Mouse (Mus musculus): ENCODE measurements around the gene Gm6993.

Gm6993 gene

GRCm38 (mm10) chr12:31271361-31272011, 30.9 kb downstream of the Gm6993 start:
- peak; percentile 45 for DNase-seq (ENCODE audit: low spot score)

DNA sequence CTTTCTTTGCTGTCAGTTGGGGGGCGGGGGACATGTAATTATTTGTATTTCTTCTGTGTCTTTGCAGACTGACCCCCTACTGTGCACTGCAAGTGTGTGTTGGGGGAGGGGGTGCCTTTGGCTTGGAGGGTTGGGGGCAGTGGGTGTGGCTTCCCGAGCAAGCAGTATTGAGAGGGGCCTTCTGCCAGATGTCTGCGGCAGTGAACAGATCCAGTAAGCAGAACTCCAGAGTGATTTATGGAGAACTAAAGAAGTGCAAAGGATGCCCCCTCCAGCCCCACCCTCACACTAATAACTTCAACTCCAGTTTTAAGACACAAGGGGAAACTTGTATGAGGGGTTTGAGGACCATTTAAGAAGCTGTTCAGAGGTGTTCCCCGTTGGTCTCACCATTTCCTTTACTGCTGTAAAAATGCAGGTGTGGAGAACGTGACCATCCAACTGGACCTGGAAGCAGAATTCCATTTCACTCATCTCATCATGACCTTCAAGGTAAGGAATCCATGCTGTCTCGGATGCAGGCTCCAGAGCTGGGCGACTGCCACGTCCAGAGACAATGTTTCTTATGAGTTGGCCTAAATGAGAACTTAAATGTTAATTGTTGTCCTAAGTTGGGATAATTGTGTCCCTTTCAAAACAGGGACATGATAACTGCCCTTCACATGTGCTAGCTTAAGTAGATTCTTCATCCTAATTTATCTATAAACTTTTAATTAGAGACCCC, 31.6 kb downstream of the Gm6993 start:
- no peak for DNase-seq (ENCODE audit: low spot score)

GRCm38 (mm10) chr12:31272846-31273245, 32.3 kb downstream of the Gm6993 start:
- DNase-seq (ENCODE audit: low spot score), result no peak

- no peak for DNase-seq (ENCODE audit: low spot score)
Measured at GRCm38 (mm10) chr12:31273646-31274045, 33.1 kb downstream of the Gm6993 start.

DNA sequence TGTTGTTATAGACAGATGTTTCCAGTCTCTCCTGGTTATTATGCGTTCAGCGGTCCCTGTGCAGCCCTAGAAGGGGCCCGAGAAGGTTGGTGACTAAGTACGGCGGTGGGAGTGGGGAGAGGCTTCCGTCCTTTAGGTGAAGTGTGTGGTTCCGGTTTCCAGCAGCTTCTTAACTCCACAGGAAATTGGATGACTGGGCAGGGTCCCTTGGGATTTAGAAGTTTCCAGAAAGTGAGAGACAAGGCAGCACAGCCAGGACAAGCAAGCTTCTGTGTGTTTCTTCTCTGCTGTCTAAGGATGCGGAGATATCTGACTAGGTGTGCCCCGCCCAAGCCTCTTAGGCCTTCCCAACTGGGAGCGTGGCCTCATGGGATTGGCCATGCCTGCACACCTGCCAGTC, 34.8 kb downstream of the Gm6993 start:
- DNase-seq (ENCODE audit: low spot score), result no peak

DNA sequence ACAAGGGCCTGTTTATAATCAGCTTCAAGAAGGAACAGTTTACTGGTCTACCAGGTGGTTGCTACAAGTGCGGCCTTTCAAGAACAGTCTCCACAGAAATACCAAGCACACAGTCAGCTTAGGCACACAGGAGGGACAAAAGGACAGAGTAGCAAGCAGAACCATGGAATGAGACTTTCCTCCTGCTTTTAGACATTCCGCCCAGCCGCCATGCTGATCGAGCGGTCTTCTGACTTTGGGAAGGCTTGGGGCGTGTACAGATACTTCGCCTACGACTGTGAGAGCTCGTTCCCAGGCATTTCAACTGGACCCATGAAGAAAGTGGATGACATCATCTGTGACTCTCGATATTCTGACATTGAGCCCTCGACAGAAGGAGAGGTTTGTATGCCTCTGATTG, 37.7 kb downstream of the Gm6993 start:
- DNase-seq (ENCODE audit: low spot score), result no peak

GRCm38 (mm10) chr12:31280318-31280717, 39.7 kb downstream of the Gm6993 start:
- no peak for DNase-seq (ENCODE audit: low spot score)

- no peak for DNase-seq (ENCODE audit: low spot score)
Measured at GRCm38 (mm10) chr12:31281100-31281591, 40.6 kb downstream of the Gm6993 start.

DNA sequence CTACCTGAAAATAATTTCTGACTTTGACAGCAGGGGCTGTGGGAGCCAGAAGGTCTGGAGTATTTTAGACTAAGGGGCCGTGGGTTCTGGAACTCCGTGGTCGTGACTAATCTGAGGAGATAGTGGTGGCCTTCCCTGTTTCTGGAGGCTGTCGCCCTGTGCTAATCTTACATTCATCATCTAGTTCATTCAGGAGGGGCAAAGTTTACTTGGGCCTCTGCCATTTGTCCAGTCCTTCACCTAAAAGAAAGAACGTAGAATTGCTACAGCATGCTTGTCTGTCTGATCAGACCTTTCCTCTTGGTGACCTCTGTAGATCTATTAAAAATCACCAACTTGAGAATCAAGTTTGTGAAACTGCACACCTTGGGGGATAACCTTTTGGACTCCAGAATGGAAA, 41.7 kb downstream of the Gm6993 start:
- no peak for DNase-seq (ENCODE audit: low spot score)

GRCm38 (mm10) chr12:31283131-31283530, 42.6 kb downstream of the Gm6993 start:
- no peak for DNase-seq (ENCODE audit: low spot score)

- DNase-seq (ENCODE audit: low spot score), result no peak
Measured at GRCm38 (mm10) chr12:31283617-31284136, 43.1 kb downstream of the Gm6993 start.

DNA sequence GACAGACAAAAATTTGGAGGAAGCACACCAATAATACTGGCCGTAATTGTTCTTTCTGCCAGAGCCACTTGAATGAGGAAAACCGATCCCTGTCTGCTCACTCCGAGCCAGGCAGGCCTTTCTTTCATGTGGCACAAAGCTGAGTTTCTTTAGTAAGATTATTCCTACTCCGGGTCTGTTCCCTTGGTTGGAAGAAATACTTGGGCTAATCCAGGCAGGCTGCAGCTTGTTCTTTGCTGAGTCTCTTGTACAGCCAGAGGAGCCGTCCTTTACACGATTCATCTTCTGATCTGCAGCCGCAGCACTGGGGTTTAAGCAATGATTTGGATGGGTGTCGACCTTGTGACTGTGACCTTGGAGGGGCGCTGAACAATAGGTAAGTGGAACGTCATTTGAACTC, 48.5 kb downstream of the Gm6993 start:
- no peak for DNase-seq (ENCODE audit: low spot score)
